Mouse (Mus musculus) olfactory bulb, adult 2 months (tissue): ENCODE results near the gene Cnn2.

ENCODE experiments used
- CTCF ChIP-seq: fragments of 200-500 bp; IDR thresholded peaks from 2 replicates; pipeline ENCODE4 v1.5.1; 2012; ENCODE audit warnings: low read depth, mild to moderate bottlenecking, low read length, moderate library complexity; ENCODE audit not compliant: insufficient read depth
- POLR2A ChIP-seq: fragments of 200-500 bp; IDR thresholded peaks from 2 replicates; pipeline ENCODE4 v1.6.1; 2012; ENCODE audit warnings: mild to moderate bottlenecking, low read depth, low read length, moderate library complexity; ENCODE audit not compliant: insufficient read depth

- TF ChIP-seq CTCF (no peak), POLR2A (no peak)
These were observed 48.4 kb downstream of the Cnn2 start for GRCm38 (mm10) chr10:80036832-80037231.
